Mouse (Mus musculus): Measurements from ENCODE around the gene Gm20388.

The Gm20388 gene

GRCm38 (mm10) chr8:123763355-123763754, 3852.7 kb downstream of the Gm20388 start:
- DNase-seq: no peak

DNA sequence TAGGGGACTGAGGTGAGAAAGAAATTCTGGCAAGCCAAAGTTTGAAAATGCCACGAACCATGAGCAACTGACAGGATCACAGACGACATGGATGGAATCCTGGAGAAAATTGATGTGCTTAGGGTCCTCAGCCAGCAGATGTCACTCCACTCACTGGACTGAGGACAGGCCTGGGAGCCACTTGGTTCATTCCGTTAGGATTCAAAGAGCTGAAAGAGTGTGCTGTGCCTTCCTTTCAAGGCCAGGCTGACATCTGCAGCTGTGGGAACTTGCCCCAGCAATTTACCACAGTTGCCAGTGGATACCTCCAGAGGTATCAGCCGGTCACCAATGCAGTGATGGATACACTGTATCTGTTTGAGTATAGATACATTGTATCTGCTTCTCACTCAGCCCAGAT, 3854.0 kb downstream of the Gm20388 start:
- DNase-seq: peak; percentile 62

DNA sequence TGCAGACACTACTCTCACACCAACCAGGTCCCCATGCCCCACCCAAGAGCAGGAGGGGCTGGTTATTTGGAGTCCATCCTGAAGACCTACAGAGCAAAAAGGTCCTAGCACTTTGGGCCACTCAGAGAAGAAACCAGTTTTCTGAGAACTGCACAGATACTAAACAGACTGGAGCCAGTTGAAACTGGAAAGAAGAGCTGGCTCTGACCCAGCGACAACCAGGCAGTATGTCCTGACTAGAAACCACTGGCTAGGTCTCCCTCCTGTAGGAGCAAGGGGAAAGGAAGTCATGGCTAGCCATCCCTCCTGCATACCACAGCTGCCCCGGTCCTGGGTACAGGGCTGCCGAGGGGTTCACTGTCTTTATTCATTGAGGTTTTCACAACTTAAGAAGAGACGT, 3855.9 kb downstream of the Gm20388 start:
- no peak for DNase-seq

DNA sequence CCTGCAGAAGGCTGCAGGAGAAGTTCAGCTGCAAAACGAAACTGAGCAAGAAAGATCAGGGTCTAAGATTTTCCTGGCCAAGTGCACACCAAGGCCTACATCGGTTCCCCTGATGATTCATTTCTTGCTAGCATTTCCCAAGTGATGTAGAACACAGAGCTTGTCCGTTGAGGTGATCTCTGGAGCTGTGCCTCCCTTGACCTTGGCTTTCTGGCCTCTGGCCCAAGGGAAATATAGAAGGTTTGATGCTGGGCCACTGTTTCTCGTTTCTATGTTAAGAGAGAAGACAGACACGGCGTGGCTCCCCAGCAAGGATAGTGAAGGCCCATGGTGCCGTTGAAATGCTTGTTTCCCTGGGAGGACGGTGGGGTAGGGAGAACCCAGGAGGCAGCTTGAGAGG, 3857.2 kb downstream of the Gm20388 start:
- DNase-seq: no peak

DNA sequence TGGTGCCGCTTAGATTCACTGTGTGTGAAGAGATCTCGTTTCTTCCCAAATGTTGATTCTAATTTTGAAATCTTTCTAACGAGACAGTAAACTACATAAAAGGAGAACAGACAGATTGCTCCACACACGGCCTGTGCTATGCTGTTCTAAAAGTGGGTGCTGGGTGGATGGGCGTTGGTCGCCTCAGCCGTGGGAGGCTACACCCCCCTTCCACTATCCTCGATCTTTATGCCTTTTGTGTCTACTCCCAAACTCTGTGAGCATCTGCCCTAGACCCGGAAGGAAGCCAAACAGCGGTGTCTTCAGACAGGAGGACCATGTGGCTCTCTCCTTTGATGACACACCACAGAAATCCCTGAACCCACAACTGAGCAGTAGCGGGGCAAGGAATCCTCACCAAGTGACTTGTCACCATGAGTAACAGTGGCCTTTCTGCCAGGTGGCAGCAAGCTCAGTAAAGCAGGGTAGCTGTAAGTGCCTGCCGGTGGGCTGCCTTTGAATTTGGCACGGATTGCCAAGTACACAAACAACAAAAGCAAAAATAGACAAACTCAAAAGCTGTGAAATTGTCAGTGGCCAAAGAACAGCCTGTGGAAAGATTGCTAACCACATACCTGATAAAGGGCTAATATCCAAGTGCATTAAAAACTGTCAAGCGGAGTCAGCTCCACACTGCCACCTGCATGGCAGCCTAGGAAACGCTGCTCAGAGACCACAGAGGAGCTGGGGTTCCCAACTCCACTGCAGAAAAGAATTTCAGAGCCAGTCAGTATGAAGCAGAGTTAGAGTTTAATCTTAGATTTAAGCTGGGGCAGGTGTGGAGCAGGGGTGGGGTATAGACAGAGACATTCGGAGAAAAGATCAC, 3858.1 kb downstream of the Gm20388 start:
- peak; percentile 73 for DNase-seq

- no peak for DNase-seq
Measured at GRCm38 (mm10) chr8:123773468-123773867, 3862.8 kb downstream of the Gm20388 start.

DNA sequence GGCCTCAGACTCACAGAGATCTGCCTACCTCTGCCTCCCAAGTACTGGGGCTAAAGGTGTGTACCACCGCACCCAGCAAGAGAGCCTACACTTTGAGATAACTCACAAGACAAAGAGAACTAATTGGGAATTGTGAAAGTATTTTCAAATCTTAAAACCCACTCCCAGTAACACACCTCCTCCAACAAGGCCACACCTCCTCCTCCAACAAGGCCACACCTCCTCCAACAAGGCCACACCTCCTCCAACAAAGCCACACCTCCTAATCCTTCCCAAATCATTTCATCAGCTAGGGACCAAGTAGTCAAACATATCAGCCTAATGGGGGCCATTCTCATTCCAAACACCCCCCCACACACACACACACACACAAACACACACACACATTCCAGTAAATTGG, 3863.8 kb downstream of the Gm20388 start:
- no peak for DNase-seq

DNA sequence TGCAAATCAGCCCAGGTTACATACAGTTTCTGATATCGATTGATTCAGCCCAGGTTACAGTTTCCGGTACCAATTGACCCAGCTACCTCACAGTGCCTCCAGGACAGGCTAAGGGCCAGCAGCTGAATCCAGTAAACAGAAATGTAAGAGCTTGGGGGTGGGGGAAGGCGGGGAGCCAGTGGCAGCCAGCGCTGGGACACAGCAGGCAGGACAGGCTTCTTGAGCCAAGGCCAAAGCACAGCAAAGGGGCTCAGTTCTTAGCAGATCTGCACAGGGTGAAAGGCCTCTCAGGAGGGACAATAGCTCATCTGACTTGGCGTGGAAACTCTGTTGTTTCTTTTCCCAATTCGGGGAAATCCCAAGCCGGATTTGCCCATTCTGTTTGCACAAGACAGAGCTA, 3866.7 kb downstream of the Gm20388 start:
- DNase-seq: no peak

GRCm38 (mm10) chr8:123780471-123780870, 3869.8 kb downstream of the Gm20388 start:
- DNase-seq: no peak

DNA sequence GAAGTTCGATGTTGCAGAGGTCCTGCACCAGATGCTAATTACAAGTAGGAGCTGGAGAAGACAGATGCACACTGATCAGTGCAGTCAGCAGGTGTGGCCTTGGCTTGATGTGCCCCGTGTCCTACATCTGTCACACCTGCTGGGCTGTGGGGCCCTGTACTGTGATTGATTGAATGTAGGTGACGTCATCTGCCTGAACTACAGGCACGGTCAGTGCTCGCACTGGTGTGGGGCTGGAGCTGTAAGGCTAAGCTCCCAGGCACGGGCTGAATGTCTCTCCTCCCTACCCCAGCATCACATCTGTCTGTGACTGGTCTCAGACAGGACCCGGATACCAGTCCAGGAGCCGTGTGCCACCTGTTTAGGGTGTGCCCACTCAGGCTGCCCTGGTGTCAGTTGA, 3870.6 kb downstream of the Gm20388 start:
- no peak for DNase-seq

- DNase-seq: peak; percentile 93
Measured at GRCm38 (mm10) chr8:123783525-123784249, 3873.0 kb downstream of the Gm20388 start.

DNA sequence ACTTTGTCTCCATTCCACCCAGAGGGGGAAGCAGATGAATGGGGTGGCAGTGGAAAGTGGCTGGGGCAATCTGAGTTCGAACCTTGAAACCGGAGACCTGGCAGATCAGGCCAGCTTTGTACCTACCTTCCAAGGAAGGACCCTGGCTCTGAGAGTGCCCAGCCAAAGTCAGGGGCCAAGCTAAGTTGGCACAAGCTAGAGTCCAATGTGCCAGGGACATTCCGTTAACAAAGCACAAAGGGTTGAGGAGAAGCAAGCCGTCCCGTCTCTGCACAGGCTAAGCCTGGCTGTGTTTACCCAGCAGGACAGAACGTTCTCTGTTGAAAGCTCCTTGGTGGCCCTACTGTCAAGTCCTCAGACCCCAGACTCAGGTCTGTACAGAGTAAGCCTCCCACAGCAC, 3875.5 kb downstream of the Gm20388 start:
- no peak for DNase-seq

GRCm38 (mm10) chr8:123786644-123787043, 3876.0 kb downstream of the Gm20388 start:
- no peak for DNase-seq

- no peak for DNase-seq
Measured at GRCm38 (mm10) chr8:123787254-123787897, 3876.7 kb downstream of the Gm20388 start.

DNA sequence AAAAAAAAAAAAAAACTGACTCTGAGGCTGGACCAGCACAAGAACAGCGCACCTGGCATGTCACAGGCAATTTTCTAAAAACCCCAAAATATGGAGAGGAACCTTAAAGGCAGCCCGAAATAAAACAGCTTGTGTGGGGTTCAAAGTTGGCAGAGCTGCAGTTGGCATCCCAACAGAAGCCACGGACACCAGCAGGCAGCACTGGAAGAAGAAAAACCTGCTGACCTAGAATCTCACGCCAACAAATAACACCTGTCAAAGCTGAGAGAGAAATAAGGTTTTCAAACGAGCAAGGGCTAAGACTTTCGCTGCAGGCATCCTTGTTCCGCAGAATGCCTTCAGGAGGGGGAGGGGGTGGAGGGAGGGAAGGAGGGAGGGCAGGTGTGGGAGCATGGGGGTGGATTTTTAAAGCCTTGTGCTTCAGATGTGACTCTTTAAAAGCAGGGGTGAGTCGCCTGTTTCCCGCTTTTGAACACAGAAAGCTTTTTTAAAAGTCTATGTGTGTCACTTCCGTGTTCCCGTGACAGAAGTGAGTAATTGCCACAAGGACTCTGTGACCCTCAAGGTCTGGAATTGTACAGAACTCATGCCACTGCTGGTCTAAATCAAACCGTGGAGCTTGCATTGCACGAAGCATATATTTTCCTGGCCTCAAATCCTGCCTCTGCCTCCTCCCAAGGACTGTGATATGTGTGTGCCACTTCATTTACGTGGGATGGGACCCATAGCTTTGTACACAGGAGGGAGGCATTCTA, 3878.0 kb downstream of the Gm20388 start:
- peak; percentile 22 for DNase-seq

GRCm38 (mm10) chr8:123789461-123789860, 3878.8 kb downstream of the Gm20388 start:
- DNase-seq: no peak

- DNase-seq: peak; percentile 87
Measured at GRCm38 (mm10) chr8:123789970-123790369, 3879.3 kb downstream of the Gm20388 start.

GRCm38 (mm10) chr8:123791101-123791844, 3880.6 kb downstream of the Gm20388 start:
- DNase-seq: peak; percentile 71

DNA sequence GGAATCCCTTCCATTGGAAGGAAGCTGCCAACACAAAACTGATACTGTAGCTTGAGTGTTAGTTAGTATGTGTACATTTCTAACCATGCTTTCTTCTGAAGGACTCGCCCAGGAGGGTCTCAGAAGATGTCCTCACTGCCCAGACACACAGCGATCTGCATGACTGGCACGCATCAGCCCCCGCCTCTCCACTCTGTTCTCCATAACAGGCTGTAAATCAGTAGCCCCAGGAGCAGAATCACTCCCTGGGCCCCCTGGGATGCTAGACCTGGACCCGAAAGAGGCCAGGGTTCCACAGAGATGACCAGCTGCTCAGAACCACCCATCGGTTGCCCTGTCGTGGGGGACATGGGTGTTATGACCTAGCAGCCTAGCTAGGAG, 3881.2 kb downstream of the Gm20388 start:
- no peak for DNase-seq

- no peak for DNase-seq
Measured at GRCm38 (mm10) chr8:123793900-123794299, 3883.3 kb downstream of the Gm20388 start.

DNA sequence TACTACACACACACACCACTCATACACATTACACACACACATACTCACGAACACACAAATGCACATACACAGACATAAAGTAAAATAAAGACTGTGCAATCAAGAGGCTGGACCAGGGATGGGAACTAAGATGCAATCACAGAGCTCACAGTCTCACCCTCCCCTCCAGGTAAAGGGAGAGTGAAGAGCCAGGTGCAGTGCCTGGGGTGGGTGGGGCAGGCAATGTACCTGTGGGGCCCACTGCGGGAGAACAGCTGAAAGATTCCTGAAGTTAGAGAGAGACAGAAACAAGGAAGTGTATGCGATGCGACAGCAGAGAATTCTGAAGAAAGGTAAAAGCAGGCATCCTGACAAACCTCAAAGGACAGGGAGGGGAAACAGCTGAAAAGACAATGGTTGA, 3884.1 kb downstream of the Gm20388 start:
- no peak for DNase-seq

GRCm38 (mm10) chr8:123796758-123797157, 3886.1 kb downstream of the Gm20388 start:
- DNase-seq: no peak
